Mouse (Mus musculus) liver, adult 2 months (tissue): ENCODE results near the gene Prl7c1. TPM values are rescaled to one million over a fixed set of nuclear protein-coding genes. Genes with fewer than 3 reads are reported as not detected.

ENCODE experiments used
- polyA plus RNA-seq: library from polyadenylated mRNA; depleted of rRNA; stranded (reverse); fragments of >200 nt; gene quantifications from 2 replicates; pipeline ENCODE4 v1.2.3, GENCODE M21; 2012; rRNA removed
- total RNA-seq: library from RNA; depleted of rRNA; stranded (reverse); fragments of >200 nt; gene quantifications from 2 replicates; pipeline ENCODE4 v1.2.3, GENCODE M21; 2014; rRNA removed

Gene Prl7c1
- total and polyA plus RNA-seq, 2 experiments = not detected

Other genes with a start within 250 kb of the Prl7c1 start
- not detected in 2 replicates for gene Prl8a9, start 216.2 kb downstream of the Prl7c1 start, total RNA-seq
- gene Prl8a9, start 216.2 kb downstream of the Prl7c1 start, polyA plus RNA-seq = not detected in 2 replicates
- not detected in 2 replicates for gene Prl8a1, start 198.6 kb downstream of the Prl7c1 start, total RNA-seq
- not detected in 2 replicates for gene Prl8a1, start 198.6 kb downstream of the Prl7c1 start, polyA plus RNA-seq
- not detected in 2 replicates for gene Prl7b1, start 170.2 kb downstream of the Prl7c1 start, total RNA-seq
- gene Prl7b1, start 170.2 kb downstream of the Prl7c1 start, polyA plus RNA-seq = not detected in 2 replicates
- gene Prl7a1, start 138.3 kb downstream of the Prl7c1 start, total RNA-seq = not detected in 2 replicates
- gene Prl7a1, start 138.3 kb downstream of the Prl7c1 start, polyA plus RNA-seq = not detected in 2 replicates
- not detected in 2 replicates for gene Prl7a2, start 112.8 kb downstream of the Prl7c1 start, total RNA-seq
- gene Prl7a2, start 112.8 kb downstream of the Prl7c1 start, polyA plus RNA-seq = not detected in 2 replicates
- not detected in 2 replicates for gene Prl7d1, start 64.1 kb downstream of the Prl7c1 start, total RNA-seq
- not detected in 2 replicates for gene Prl7d1, start 64.1 kb downstream of the Prl7c1 start, polyA plus RNA-seq
- gene Prl2a1, start 20.9 kb upstream of the Prl7c1 start, total RNA-seq = not detected in 2 replicates
- not detected in 2 replicates for gene Prl2a1, start 20.9 kb upstream of the Prl7c1 start, polyA plus RNA-seq
- not detected in 2 replicates for gene Prl2c1, start 68.5 kb upstream of the Prl7c1 start, total RNA-seq
- gene Prl2c1, start 68.5 kb upstream of the Prl7c1 start, polyA plus RNA-seq = not detected in 2 replicates
- gene Prl4a1, start 235.4 kb upstream of the Prl7c1 start, total RNA-seq = not detected in 2 replicates
- not detected in 2 replicates for gene Prl4a1, start 235.4 kb upstream of the Prl7c1 start, polyA plus RNA-seq